Mouse (Mus musculus): ENCODE measurements around the gene Nuak2. TPM values are rescaled to one million over a fixed set of nuclear protein-coding genes. Genes with fewer than 3 reads are reported as not detected.
"Not testable (repeated sequence)": the region's sequence is repeated elsewhere in the genome, so short reads cannot be mapped to it uniquely, and the experiment has no call there.

Nuak2 gene
- total RNA-seq (2021) = 1 to 10 TPM; 3.1 TPM
- long read RNA-seq = 0 reads

GRCm38 (mm10) chr1:132315889-132316624 is at the start of gene Nuak2:
Gene Nuak2 (plus strand): TSS chr1:132316126.
- DNase-seq (ENCODE audit: low spot score in 2 of 2) = peak; percentile 74 to 83

- DNase-seq (ENCODE audit: low spot score in 2 of 2) = no peak
Measured at GRCm38 (mm10) chr1:132266791-132267557, 49.0 kb upstream of the Nuak2 start.

- DNase-seq (ENCODE audit: low spot score in 2 of 2) = no peak
Measured at GRCm38 (mm10) chr1:132267959-132268358, 48.0 kb upstream of the Nuak2 start.

GRCm38 (mm10) chr1:132268418-132269060 is 47.4 kb upstream of the Nuak2 start:
- no peak for DNase-seq (ENCODE audit: low spot score in 2 of 2)

GRCm38 (mm10) chr1:132271237-132271636 is 44.7 kb upstream of the Nuak2 start:
- DNase-seq (ENCODE audit: low spot score in 2 of 2) = no peak

GRCm38 (mm10) chr1:132276694-132277093 is 39.2 kb upstream of the Nuak2 start:
- DNase-seq (ENCODE audit: low spot score in 2 of 2) = no peak

- DNase-seq (ENCODE audit: low spot score in 2 of 2) = no peak
Measured at GRCm38 (mm10) chr1:132277124-132277523, 38.8 kb upstream of the Nuak2 start.

- DNase-seq (ENCODE audit: low spot score in 2 of 2) = not testable (repeated sequence)
Measured at GRCm38 (mm10) chr1:132280636-132281035, 35.3 kb upstream of the Nuak2 start.

- no peak for DNase-seq (ENCODE audit: low spot score in 2 of 2)
Measured at GRCm38 (mm10) chr1:132281523-132282176, 34.3 kb upstream of the Nuak2 start.

- DNase-seq (ENCODE audit: low spot score in 2 of 2) = no peak
Measured at GRCm38 (mm10) chr1:132282177-132282536, 33.8 kb upstream of the Nuak2 start.

GRCm38 (mm10) chr1:132283018-132283417 is 32.9 kb upstream of the Nuak2 start:
- DNase-seq (ENCODE audit: low spot score in 2 of 2) = no peak

- DNase-seq (ENCODE audit: low spot score in 2 of 2) = no peak
Measured at GRCm38 (mm10) chr1:132286735-132287134, 29.2 kb upstream of the Nuak2 start.

- no peak for DNase-seq (ENCODE audit: low spot score in 2 of 2)
Measured at GRCm38 (mm10) chr1:132287445-132287844, 28.5 kb upstream of the Nuak2 start.

GRCm38 (mm10) chr1:132287991-132288451 is 27.9 kb upstream of the Nuak2 start:
- DNase-seq (ENCODE audit: low spot score in 2 of 2) = no peak

- no peak for DNase-seq (ENCODE audit: low spot score in 2 of 2)
Measured at GRCm38 (mm10) chr1:132289965-132290364, 26.0 kb upstream of the Nuak2 start.

GRCm38 (mm10) chr1:132290921-132291675 is 24.8 kb upstream of the Nuak2 start:
- peak in 1 of 2 experiments; percentile 47 for DNase-seq (ENCODE audit: low spot score in 2 of 2)

GRCm38 (mm10) chr1:132291706-132292105 is 24.2 kb upstream of the Nuak2 start:
- DNase-seq (ENCODE audit: low spot score in 2 of 2) = no peak

GRCm38 (mm10) chr1:132292318-132293129 is 23.4 kb upstream of the Nuak2 start:
- no peak for DNase-seq (ENCODE audit: low spot score in 2 of 2)

GRCm38 (mm10) chr1:132295506-132295905 is 20.4 kb upstream of the Nuak2 start:
- no peak for DNase-seq (ENCODE audit: low spot score in 2 of 2)

GRCm38 (mm10) chr1:132296051-132296450 is 19.9 kb upstream of the Nuak2 start:
- no peak for DNase-seq (ENCODE audit: low spot score in 2 of 2)
